Mouse (Mus musculus) forebrain, embryonic 16.5 days (tissue): ENCODE data around the gene Tmem214. TPM values are rescaled to one million over a fixed set of nuclear protein-coding genes. Genes with fewer than 3 reads are reported as not detected.

Source experiments
- ATAC-seq: fragments of 200-750 bp; cut with Nextera tagmentation; 2 replicates; pipeline ENCODE4 v1.8.0; 2017; ENCODE audit warnings: mild to moderate bottlenecking, moderate library complexity
- H3K27ac ChIP-seq: fragments of 300-500 bp; sonication (generic); 2 replicates; pipeline ENCODE4 v1.5.1; 2014; ENCODE audit warnings: low read length, control low read depth
- H3K27me3 ChIP-seq: fragments of 300-500 bp; sonication (generic); replicated peaks from 2 replicates; pipeline ENCODE4 v1.6.1; 2014; ENCODE audit warnings: low read length; ENCODE audit not compliant: control insufficient read depth, insufficient read depth
- H3K36me3 ChIP-seq: fragments of 300-500 bp; sonication (generic); 2 replicates; pipeline ENCODE4 v1.6.1; 2014; ENCODE audit not compliant: control insufficient read depth, insufficient read depth
- H3K4me1 ChIP-seq: fragments of 300-500 bp; sonication (generic); replicated peaks from 2 replicates; pipeline ENCODE4 v1.6.1; 2014; ENCODE audit warnings: low read length; ENCODE audit not compliant: control insufficient read depth, insufficient read depth
- H3K4me2 ChIP-seq: fragments of 300-500 bp; sonication (generic); 2 replicates; pipeline ENCODE4 v1.6.1; 2014; ENCODE audit warnings: mild to moderate bottlenecking, low read length, control low read depth
- H3K4me3 ChIP-seq: fragments of 300-500 bp; sonication (generic); replicated peaks from 2 replicates; pipeline ENCODE4 v1.5.1; 2014; ENCODE audit warnings: mild to moderate bottlenecking, low read length, control low read depth
- H3K9ac ChIP-seq: fragments of 300-500 bp; sonication (generic); replicated peaks from 2 replicates; pipeline ENCODE4 v1.6.1; 2014; ENCODE audit warnings: low read depth, low read length, control low read depth
- H3K9me3 ChIP-seq: fragments of 300-500 bp; sonication (generic); 2 replicates; pipeline ENCODE4 v1.6.1; 2016; ENCODE audit warnings: low read length; ENCODE audit not compliant: control insufficient read depth
- WGBS: fragments of 180-500 bp; shearing (Covaris S2); extraction: QIAGEN DNeasy Blood & Tissue Kit; methylation state at CpG from one replicate; pipeline ENCODE4 v1.1.7; 2014; 5-methylcytosine and 5-hydroxymethylcytosine counted together
- polyA plus RNA-seq: library from polyadenylated mRNA; unstranded; fragments of >200 nt; fragmentation: Nextera tagmentation; extraction: Ambion mirVana; gene quantifications from 2 replicates; pipeline ENCODE4 v1.2.1, GENCODE M21; 2015

The Tmem214 gene
- polyA plus RNA-seq, 1 experiment from 2014 or later = 50.6 TPM

DNA sequence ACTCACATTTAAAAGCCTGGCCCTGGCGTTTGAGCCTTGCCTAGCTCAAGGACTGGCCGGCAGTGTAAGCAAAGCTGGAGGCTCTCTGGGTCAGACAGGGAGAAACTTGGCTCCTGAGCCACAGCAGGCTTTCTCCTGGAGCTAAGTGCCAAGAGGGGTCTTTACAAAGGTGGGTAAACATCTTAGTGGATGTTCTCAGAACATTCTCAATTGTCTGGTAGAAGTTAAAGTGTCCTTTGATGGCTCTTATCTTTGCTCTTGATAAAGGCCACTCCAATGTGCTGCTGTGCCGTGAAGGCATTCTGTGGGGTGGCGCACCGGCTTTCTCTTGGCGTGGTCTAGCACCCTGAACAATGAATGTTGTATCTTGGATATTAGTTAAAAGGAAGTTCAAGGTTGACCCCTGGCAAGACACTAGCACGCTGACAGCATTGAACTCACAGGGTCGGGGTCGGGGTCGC, 54.8 kb downstream of the Tmem214 start:
- H3K9ac ChIP-seq = no peak overlapping the region
- H3K4me3 ChIP-seq = no peak overlapping the region
- 76% methylated on average over 10 of the region's 10 CpGs for WGBS

GRCm38 (mm10) chr5:30923119-30923518, 55.3 kb downstream of the Tmem214 start:
- no peak for ATAC-seq
- WGBS = 90% methylated on average over 6 of the region's 6 CpGs
- no peak overlapping the region for H3K27ac ChIP-seq
- H3K36me3 ChIP-seq = no peaks in the 10 kb centered on the region
- H3K27me3 ChIP-seq = no peaks in the 10 kb centered on the region
- no peaks in the 10 kb centered on the region for H3K9me3 ChIP-seq
- no peak overlapping the region for H3K4me3 ChIP-seq
- peaks cover 21% of the 10 kb centered on the region for H3K4me1 ChIP-seq
- H3K9ac ChIP-seq = no peak overlapping the region
- H3K4me2 ChIP-seq = no peak overlapping the region

More for the DNA sequence above, 54.8 kb downstream of the Tmem214 start:
- ATAC-seq = no peak
- H3K27me3 ChIP-seq = no peaks in the 10 kb centered on the region
- no peak overlapping the region; the same call in 1 of the 2 replicates for H3K4me2 ChIP-seq
- H3K36me3 ChIP-seq = no peaks in the 10 kb centered on the region
- no peaks in the 10 kb centered on the region for H3K9me3 ChIP-seq
- H3K4me1 ChIP-seq = peaks cover 21% of the 10 kb centered on the region
- H3K27ac ChIP-seq = no peak overlapping the region

DNA sequence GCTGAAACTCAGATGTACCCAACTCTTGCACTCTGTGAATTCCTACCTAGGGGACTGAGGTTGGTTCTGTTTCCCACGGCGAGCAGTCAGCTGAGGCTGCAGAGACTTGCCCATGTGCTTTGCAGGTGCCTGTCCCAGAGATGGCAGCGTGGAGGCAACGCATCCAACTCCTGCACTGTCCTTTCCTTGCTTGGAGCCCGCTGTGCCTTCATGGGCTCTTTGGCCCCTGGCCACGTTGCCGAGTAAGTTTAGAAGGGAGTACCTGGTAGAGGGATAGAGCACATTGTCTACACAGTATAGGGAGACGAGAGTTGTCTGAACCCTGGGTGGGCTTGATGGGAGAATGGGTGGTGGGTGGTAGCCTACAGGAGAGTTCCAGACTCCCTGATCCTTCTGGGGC, 56.8 kb downstream of the Tmem214 start:
- no peak overlapping the region for H3K9ac ChIP-seq
- 90% methylated on average over 8 of the region's 8 CpGs for WGBS
- no peak overlapping the region for H3K27ac ChIP-seq
- H3K4me1 ChIP-seq = peaks cover 21% of the 10 kb centered on the region
- H3K4me3 ChIP-seq = no peak overlapping the region
- H3K27me3 ChIP-seq = no peaks in the 10 kb centered on the region
- H3K36me3 ChIP-seq = no peaks in the 10 kb centered on the region
- H3K4me2 ChIP-seq = no peak overlapping the region
- ATAC-seq = no peak
- H3K9me3 ChIP-seq = no peaks in the 10 kb centered on the region

GRCm38 (mm10) chr5:30925217-30925616, 57.4 kb downstream of the Tmem214 start:
- Histone ChIP-seq H3K27ac (no peak overlapping the region), H3K4me1 (peaks cover 19% of the 10 kb centered on the region), H3K27me3 (no peaks in the 10 kb centered on the region), H3K4me2 (no peak overlapping the region), H3K36me3 (no peaks in the 10 kb centered on the region), H3K9me3 (no peaks in the 10 kb centered on the region), H3K4me3 (no peak overlapping the region), H3K9ac (no peak overlapping the region)
- 93% methylated on average over 5 of the region's 5 CpGs for WGBS
- ATAC-seq = no peak

DNA sequence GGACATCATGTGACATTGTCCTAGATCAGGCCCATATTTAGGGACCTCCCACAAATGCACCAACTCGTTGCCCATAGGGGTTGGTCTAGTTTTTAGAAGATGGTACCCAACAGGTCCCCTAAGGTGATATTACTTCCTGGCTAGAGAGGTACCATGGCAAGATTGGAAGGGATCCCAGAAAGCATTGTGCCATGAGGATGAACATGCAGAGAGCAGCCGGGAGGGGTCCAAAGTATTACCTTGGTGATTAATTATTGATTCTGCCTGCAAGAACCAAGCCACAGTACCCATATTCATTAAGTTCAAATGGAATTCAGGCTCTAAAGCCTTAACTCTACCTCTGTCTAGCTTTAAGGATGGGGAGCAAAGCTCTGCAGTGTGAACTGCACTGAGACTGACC, 58.3 kb downstream of the Tmem214 start:
- Histone ChIP-seq H3K9ac (no peak overlapping the region), H3K4me3 (no peak overlapping the region), H3K4me1 (peaks cover 13% of the 10 kb centered on the region), H3K4me2 (no peak overlapping the region), H3K36me3 (no peaks in the 10 kb centered on the region), H3K27ac (no peak overlapping the region), H3K27me3 (no peaks in the 10 kb centered on the region), H3K9me3 (no peaks in the 10 kb centered on the region)
- ATAC-seq = no peak
- 84% methylated on average over 2 of the region's 2 CpGs for WGBS

DNA sequence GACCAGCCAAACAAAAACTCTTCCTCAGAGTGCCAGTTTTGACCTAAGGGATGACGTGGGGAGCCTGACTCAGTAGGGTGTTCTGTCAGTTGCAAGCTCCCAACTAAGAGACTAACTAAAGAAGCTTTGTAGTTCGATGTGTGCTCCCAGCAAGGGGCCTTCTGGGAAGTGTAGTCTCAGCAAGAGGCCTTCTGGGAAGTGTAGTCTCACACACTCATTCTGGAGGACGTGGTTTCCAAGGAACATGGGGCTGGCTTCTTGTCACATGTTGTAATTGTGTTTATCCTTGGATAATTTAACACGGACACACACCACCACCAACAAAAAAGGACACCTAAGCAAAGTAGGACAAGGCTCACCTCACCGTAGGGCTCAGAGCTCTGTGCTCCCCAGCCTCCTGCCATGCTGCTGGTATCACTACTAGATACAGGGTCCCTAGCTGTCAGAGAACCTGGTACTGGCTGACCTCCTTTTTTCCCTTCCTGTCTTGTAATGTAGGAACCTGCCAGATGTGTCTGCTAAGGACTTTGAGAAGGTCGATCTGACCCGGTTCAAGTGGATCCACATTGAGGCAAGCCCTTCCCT, 60.2 kb downstream of the Tmem214 start:
- Histone ChIP-seq H3K27ac (no peak overlapping the region), H3K4me1 (no peaks in the 10 kb centered on the region), H3K9me3 (no peaks in the 10 kb centered on the region), H3K4me2 (peak overlapping the region; percentile 26), H3K27me3 (no peaks in the 10 kb centered on the region), H3K36me3 (no peaks in the 10 kb centered on the region), H3K9ac (no peak overlapping the region), H3K4me3 (no peak overlapping the region)
- peak; percentile 83 for ATAC-seq
- WGBS = 38% methylated on average over 7 of the region's 7 CpGs

Other genes with a start within 250 kb of the Tmem214 start
- gene Slc35f6, start 220.1 kb upstream of the Tmem214 start, polyA plus RNA-seq = 30.1 and 32.5 TPM in 2 replicates
- 95.3 and 114 TPM in 2 replicates for gene Cenpa, start 201.2 kb upstream of the Tmem214 start, polyA plus RNA-seq
- 274 and 278 TPM in 2 replicates for gene Dpysl5, start 156.4 kb upstream of the Tmem214 start, polyA plus RNA-seq
- gene Mapre3, start 53.4 kb upstream of the Tmem214 start, polyA plus RNA-seq = 98.6 and 118 TPM in 2 replicates
- gene Agbl5, start 20.7 kb downstream of the Tmem214 start, polyA plus RNA-seq = 22.7 and 23.3 TPM in 2 replicates
- 216 and 217 TPM in 2 replicates for gene Ost4, start 39.8 kb downstream of the Tmem214 start, polyA plus RNA-seq
- 13.5 and 20.5 TPM in 2 replicates for gene Emilin1, start 45.4 kb downstream of the Tmem214 start, polyA plus RNA-seq
- 6.3 and 7.7 TPM in 2 replicates for gene Khk, start 53.4 kb downstream of the Tmem214 start, polyA plus RNA-seq
- 15.8 and 29.0 TPM in 2 replicates for gene Cgref1, start 77.6 kb downstream of the Tmem214 start, polyA plus RNA-seq
- gene Preb, start 92.3 kb downstream of the Tmem214 start, polyA plus RNA-seq = 135 and 140 TPM in 2 replicates
- gene Tcf23, start 100.7 kb downstream of the Tmem214 start, polyA plus RNA-seq = not detected in 2 replicates
- 155 and 158 TPM in 2 replicates for gene Atraid, start 180.3 kb downstream of the Tmem214 start, polyA plus RNA-seq
- gene Slc5a6, start 180.9 kb downstream of the Tmem214 start, polyA plus RNA-seq = 15.7 and 18.2 TPM in 2 replicates
- gene Cad, start 186.8 kb downstream of the Tmem214 start, polyA plus RNA-seq = 19.8 and 20.1 TPM in 2 replicates
- gene Dnajc5g, start 238.3 kb downstream of the Tmem214 start, polyA plus RNA-seq = not detected in 2 replicates
- 1.6 and 1.9 TPM in 2 replicates for gene Slc30a3, start 240.2 kb downstream of the Tmem214 start, polyA plus RNA-seq
- gene Trim54, start 248.7 kb downstream of the Tmem214 start, polyA plus RNA-seq = not detected in 2 replicates